Mouse (Mus musculus): ENCODE measurements around the gene Kremen1.

Kremen1 gene

GRCm38 (mm10) chr11:5261508-5262392, at the start of gene Kremen1:
Gene Kremen1, minus strand, starts transcription at chr11:5261558.
- peak; percentile 96 to 98 for DNase-seq

- DNase-seq: peak; percentile 26 to 29
Observed at GRCm38 (mm10) chr11:5307024-5307905, 45.9 kb upstream of the Kremen1 start.

- DNase-seq: no peak
Observed at GRCm38 (mm10) chr11:5306017-5306416, 44.7 kb upstream of the Kremen1 start.

- DNase-seq: no peak
Observed at GRCm38 (mm10) chr11:5304526-5304925, 43.2 kb upstream of the Kremen1 start.

GRCm38 (mm10) chr11:5298007-5298372, 36.6 kb upstream of the Kremen1 start:
- no peak for DNase-seq

- peak; percentile 88 to 89 for DNase-seq
Observed at GRCm38 (mm10) chr11:5297148-5298006, 36.0 kb upstream of the Kremen1 start.

GRCm38 (mm10) chr11:5296576-5297115, 35.3 kb upstream of the Kremen1 start:
- DNase-seq: no peak

GRCm38 (mm10) chr11:5294805-5295204, 33.4 kb upstream of the Kremen1 start:
- no peak for DNase-seq

- peak; percentile 86 to 90 for DNase-seq
Observed at GRCm38 (mm10) chr11:5290691-5291090, 29.3 kb upstream of the Kremen1 start.

GRCm38 (mm10) chr11:5289826-5290580, 28.6 kb upstream of the Kremen1 start:
- DNase-seq: peak; percentile 40 to 49

GRCm38 (mm10) chr11:5283987-5284386, 22.6 kb upstream of the Kremen1 start:
- DNase-seq: no peak

GRCm38 (mm10) chr11:5280932-5281331, 19.6 kb upstream of the Kremen1 start:
- peak; percentile 45 to 55 for DNase-seq

- DNase-seq: no peak
Observed at GRCm38 (mm10) chr11:5278463-5278862, 17.1 kb upstream of the Kremen1 start.

- DNase-seq: peak; percentile 15 to 28
Observed at GRCm38 (mm10) chr11:5277307-5277971, 16.1 kb upstream of the Kremen1 start.

- no peak for DNase-seq
Observed at GRCm38 (mm10) chr11:5275216-5275615, 13.9 kb upstream of the Kremen1 start.

- DNase-seq: peak; percentile 19
Observed at GRCm38 (mm10) chr11:5272536-5273234, 11.3 kb upstream of the Kremen1 start.

- no peak for DNase-seq
Observed at GRCm38 (mm10) chr11:5272066-5272360, 10.7 kb upstream of the Kremen1 start.

GRCm38 (mm10) chr11:5271274-5272065, 10.1 kb upstream of the Kremen1 start:
- DNase-seq: peak in 1 of 2 experiments; percentile 7

GRCm38 (mm10) chr11:5269846-5270461, 8.6 kb upstream of the Kremen1 start:
- no peak for DNase-seq

Measured in cerebellum, postnatal 10 days (tissue).